Mouse (Mus musculus) forebrain, embryonic 11.5 days (tissue): Measurements from ENCODE around the gene Madd. TPM values are rescaled to one million over a fixed set of nuclear protein-coding genes. Genes with fewer than 3 reads are reported as not detected.

Experiments used
- ATAC-seq: fragments of 200-750 bp; cut with Nextera tagmentation; replicated peaks from 2 replicates; pipeline ENCODE4 v1.8.0; 2017; ENCODE audit warnings: moderate TSS enrichment; ENCODE audit not compliant: low FRiP score
- DNase-seq: peaks from one replicate; pipeline ENCODE4 v3.0.0-alpha.2; 2017; ENCODE audit warnings: low spot score
- H3K27ac ChIP-seq: fragments of 300-500 bp; sonication (generic); 2 replicates; pipeline ENCODE4 v1.5.1; 2014; ENCODE audit warnings: low read depth, low read length
- H3K27me3 ChIP-seq: fragments of 300-500 bp; sonication (generic); 2 replicates; pipeline ENCODE4 v1.6.1; 2014; ENCODE audit warnings: mild to moderate bottlenecking, low read length, mixed read lengths; ENCODE audit not compliant: control insufficient read depth, insufficient read depth
- H3K36me3 ChIP-seq: fragments of 300-500 bp; sonication (generic); 2 replicates; pipeline ENCODE4 v1.6.1; 2014; ENCODE audit warnings: mild to moderate bottlenecking, low read length, moderate library complexity, mixed read lengths; ENCODE audit not compliant: control insufficient read depth, insufficient read depth
- H3K4me1 ChIP-seq: fragments of 300-500 bp; sonication (generic); replicated peaks from 2 replicates; pipeline ENCODE4 v1.6.1; 2014; ENCODE audit warnings: low read length, mixed read lengths; ENCODE audit not compliant: control insufficient read depth, insufficient read depth
- H3K4me2 ChIP-seq: fragments of 300-500 bp; sonication (generic); 2 replicates; pipeline ENCODE4 v1.6.1; 2014; ENCODE audit warnings: low read depth, mild to moderate bottlenecking, low read length, moderate library complexity, mixed read lengths; ENCODE audit not compliant: severe bottlenecking
- H3K4me3 ChIP-seq: fragments of 300-500 bp; sonication (generic); 2 replicates; pipeline ENCODE4 v1.5.1; 2014; ENCODE audit warnings: low read depth, low read length
- H3K9ac ChIP-seq: fragments of 300-500 bp; sonication (generic); 2 replicates; pipeline ENCODE4 v1.6.1; 2014; ENCODE audit warnings: low read length
- H3K9me3 ChIP-seq: fragments of 300-500 bp; sonication (generic); 2 replicates; pipeline ENCODE4 v1.6.1; 2016; ENCODE audit warnings: low read length, mixed read lengths; ENCODE audit not compliant: control insufficient read depth
- WGBS: fragments of 180-500 bp; shearing (Covaris S2); extraction: QIAGEN DNeasy Blood & Tissue Kit; methylation state at CpG from one replicate; pipeline ENCODE4 v1.1.7; 2014; 5-methylcytosine and 5-hydroxymethylcytosine counted together
- polyA plus RNA-seq: library from polyadenylated mRNA; unstranded; fragments of >200 nt; fragmentation: Nextera tagmentation; extraction: Ambion mirVana; gene quantifications from 2 replicates; pipeline ENCODE4 v1.2.1, GENCODE M21; 2014

The Madd gene
- polyA plus RNA-seq, 1 experiment from 2014 or later: 26.9 TPM

DNA sequence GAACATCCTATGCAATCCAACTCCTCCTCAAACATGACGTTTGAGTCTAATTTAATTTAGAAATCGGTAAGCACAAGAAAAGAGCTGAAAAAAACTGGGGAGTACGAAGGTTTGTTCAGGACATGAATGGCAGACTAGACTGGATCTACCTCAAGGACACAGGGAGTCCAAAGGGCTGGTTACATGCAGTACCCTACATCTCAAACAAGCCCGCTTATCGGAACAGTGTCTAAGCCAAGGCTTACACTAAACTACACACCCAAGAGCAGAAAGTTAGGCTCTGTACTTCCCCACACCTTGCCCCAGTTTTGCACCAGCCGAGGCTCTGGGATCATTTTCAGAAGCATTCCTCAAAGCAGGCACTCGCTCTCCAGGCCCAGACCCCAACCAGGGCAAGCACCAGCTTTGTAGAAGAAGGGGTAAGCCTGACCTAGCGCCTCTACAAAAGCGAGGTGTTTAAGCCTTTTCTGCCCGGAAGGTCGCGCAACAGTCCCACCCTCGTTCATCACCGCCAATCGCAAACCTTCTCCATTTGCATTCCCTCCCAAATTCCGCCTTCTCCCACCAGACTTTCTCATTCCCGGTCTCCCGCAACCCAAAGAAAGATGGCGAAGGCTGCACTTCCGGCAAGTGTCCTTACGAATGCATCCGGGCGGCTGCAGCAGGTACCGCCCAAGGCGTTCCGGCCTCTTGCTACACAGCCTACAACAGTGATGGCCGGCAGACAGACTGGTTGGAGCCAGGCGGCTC, 18.8 kb upstream of the Madd start, which contains the start of the genes Nr1h3 and Acp2:
Gene Nr1h3, minus strand, starts transcription at position 613 of the 750 bp plus-strand sequence.
Gene Acp2, plus strand, starts transcription at position 664 of the 750 bp plus-strand sequence.
- DNase-seq (peak; percentile 96), ATAC-seq (peak; percentile 97)
- peaks cover 7% of the 10 kb centered on the region; the same call in 1 of the 2 replicates for H3K36me3 ChIP-seq
- peak within 1 kb of the TSS; percentile 71 for H3K4me2 ChIP-seq
- H3K9ac ChIP-seq: peak within 1 kb of the TSS; percentile 92
- H3K9me3 ChIP-seq: no peaks in the 10 kb centered on the region
- H3K4me3 ChIP-seq: peak within 1 kb of the TSS; percentile 78
- WGBS: 5% methylated on average over 28 of the region's 28 CpGs
- peaks cover 14% of the 10 kb centered on the region for H3K4me1 ChIP-seq
- peak within 1 kb of the TSS; percentile 90 for H3K27ac ChIP-seq
- no peaks in the 10 kb centered on the region for H3K27me3 ChIP-seq

DNA sequence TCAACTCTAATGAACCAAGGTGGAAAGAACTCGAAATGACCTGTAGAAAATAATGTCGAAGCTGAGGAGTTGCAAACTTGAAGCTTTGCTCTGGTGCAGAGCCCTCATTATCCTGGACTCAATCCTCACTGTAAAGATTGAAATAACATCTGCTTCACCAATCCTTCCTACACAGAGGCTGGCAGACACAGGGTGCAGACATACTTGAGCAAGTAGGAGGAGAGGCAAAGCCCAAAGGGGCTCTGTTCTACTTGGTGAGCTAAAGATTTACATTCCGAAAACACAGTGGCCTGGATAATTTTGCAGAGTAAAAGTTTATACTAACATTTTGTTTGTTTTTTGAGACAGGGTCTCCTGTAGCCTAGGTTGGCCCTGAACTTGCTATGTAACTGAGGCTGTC, 15.3 kb upstream of the Madd start:
- H3K4me1 ChIP-seq: peaks cover 14% of the 10 kb centered on the region
- no peaks in the 10 kb centered on the region for H3K27me3 ChIP-seq
- DNase-seq (no peak), ATAC-seq (no peak)
- no peak overlapping the region for H3K9ac ChIP-seq
- no peak overlapping the region for H3K27ac ChIP-seq
- 83% methylated on average over 3 of the region's 3 CpGs for WGBS
- no peaks in the 10 kb centered on the region for H3K36me3 ChIP-seq
- H3K4me2 ChIP-seq: no peak overlapping the region
- no peaks in the 10 kb centered on the region for H3K9me3 ChIP-seq
- H3K4me3 ChIP-seq: no peak overlapping the region

DNA sequence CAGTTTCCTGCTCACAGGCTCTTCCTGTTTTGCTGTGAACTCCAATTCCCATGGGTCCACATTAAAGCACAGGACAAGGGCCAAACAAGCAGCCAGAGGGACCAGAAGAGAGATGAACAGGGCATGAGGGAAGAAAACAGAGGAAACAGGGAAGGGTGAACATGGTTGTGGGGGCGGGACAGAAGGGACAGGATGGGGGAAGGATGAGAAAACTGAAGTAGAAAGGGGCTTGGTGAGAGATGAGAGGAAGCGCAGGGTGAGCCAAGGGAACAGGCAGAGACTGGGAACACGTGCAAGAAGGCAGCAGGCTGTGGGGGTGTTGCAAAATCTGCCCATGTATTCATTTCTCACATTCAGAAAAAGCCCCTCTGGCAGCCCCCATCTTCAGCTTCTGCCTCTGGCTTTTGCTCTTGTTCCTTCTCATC, 13.0 kb upstream of the Madd start:
- WGBS: 82% methylated on average over 3 of the region's 3 CpGs
- Histone ChIP-seq H3K4me1 (peaks cover 4% of the 10 kb centered on the region), H3K9me3 (no peaks in the 10 kb centered on the region), H3K4me2 (no peak overlapping the region), H3K36me3 (no peaks in the 10 kb centered on the region), H3K27ac (no peak overlapping the region), H3K4me3 (no peak overlapping the region), H3K27me3 (no peaks in the 10 kb centered on the region), H3K9ac (no peak overlapping the region)
- DNase-seq (no peak), ATAC-seq (no peak)

DNA sequence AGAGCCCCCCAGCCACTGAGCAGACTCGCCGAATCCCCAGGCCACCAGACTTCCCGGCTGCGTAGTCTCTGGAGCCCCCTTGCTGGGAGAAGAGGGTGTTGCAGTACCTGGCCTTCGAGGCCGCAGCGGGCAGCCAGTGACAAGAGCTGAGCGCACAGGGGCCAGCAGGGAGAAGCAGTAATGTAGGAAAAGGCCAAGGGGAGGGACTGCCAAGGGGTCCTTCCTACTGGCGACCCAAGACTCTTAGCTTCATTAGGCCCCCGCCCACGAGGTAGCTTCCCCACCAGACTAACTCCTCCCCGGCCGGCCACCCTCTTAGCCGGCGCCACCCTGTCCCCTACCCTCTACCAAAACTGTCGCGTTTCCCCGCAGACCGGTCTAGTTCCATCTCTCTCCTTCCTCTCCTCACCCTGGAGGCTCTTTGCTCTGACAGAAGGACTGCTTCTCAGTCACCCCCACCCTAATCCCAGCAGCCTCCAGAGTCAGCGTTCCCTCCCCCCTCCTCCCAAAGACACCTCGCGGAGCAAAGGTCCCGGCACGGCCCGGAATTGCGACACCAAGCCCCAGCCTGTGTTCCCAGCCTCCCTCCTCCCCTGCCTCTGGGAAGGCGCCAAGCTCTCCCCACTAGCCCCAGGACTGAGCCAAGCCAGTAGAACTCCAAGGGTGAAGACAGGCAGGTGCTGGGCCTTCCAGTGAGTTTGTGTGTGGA, 11.1 kb upstream of the Madd start:
- 1% methylated on average over 26 of the region's 27 CpGs for WGBS
- H3K9ac ChIP-seq: peak overlapping the region; percentile 51
- H3K4me2 ChIP-seq: peak overlapping the region; percentile 48
- H3K4me1 ChIP-seq: peaks cover 4% of the 10 kb centered on the region
- peak; percentile 87 for ATAC-seq
- DNase-seq: peak; percentile 78
- no peaks in the 10 kb centered on the region for H3K36me3 ChIP-seq
- peak overlapping the region; percentile 16 for H3K4me3 ChIP-seq
- no peaks in the 10 kb centered on the region for H3K9me3 ChIP-seq
- H3K27me3 ChIP-seq: no peaks in the 10 kb centered on the region
- H3K27ac ChIP-seq: no peak overlapping the region

DNA sequence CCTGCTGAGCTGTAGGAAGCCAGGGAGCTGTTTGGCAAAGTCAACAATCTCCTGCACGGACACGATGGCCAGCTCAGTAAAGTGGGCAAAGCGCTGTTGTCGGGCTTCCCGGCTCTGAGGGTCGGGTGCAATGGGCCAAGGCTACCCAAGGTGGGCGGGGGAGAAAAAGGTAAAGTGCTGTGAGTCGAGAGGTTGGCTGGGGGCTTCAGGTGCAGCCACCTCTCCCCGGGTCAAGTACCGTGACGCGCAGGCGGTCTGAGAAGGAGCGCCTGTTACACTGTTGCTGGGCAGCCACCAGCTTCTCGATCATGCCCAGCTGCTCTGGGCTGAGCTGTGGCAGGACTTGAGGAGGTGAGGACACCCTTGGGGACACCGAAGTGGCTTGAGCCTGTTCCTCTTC, 6.9 kb upstream of the Madd start:
- Histone ChIP-seq H3K4me2 (no peak overlapping the region), H3K36me3 (no peaks in the 10 kb centered on the region), H3K27me3 (no peaks in the 10 kb centered on the region), H3K9ac (no peak overlapping the region), H3K4me3 (no peak overlapping the region), H3K9me3 (no peaks in the 10 kb centered on the region), H3K4me1 (peaks cover 4% of the 10 kb centered on the region), H3K27ac (no peak overlapping the region)
- no peak for DNase-seq
- WGBS: 91% methylated on average over 16 of the region's 16 CpGs
- ATAC-seq: no peak

DNA sequence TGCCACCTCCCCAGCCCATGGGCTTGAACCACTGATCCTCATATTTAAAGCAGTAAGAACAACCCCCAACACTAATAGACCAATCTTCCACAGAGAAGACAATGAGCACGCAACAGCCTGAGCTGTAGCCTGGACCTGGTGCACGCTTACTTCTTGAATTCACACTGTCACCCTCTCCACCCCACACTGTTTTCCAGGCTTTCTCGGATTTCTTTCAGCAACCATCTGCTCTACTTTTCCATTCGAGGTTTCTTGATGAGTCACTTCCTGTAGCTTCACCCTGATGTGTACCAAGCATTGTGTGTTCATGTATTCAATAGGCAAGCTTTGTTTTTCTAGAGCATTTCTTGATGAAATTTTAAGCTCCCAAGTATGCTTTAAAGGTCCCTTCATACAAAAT, 3.8 kb upstream of the Madd start:
- WGBS: 72% methylated on average over 4 of the region's 4 CpGs
- ATAC-seq (no peak), DNase-seq (no peak)

DNA sequence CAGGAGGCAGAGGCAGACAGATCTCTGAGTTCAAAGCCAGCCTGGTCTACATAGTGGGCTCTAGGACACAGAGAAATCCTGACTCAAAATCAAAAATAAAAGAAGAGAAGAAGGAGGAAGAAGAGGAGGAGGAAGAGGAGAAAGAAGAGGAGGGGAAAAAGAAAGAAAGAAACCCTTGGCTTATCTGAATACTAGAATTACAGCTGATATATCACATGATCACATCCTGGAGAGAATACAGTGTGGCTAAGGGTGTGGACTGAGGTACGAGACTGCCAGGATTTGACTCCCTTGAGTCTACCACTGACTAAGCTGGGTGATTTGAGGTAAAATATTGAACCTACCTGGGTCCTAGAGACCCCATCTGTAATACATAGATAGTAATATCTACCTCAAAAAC, 2.6 kb upstream of the Madd start:
- Histone ChIP-seq H3K36me3 (no peaks in the 10 kb centered on the region), H3K4me1 (peaks cover 7% of the 10 kb centered on the region; the same call in 1 of the 2 replicates), H3K27me3 (no peaks in the 10 kb centered on the region), H3K4me2 (no peak overlapping the region), H3K9ac (no peak overlapping the region), H3K27ac (no peak overlapping the region), H3K9me3 (no peaks in the 10 kb centered on the region), H3K4me3 (no peak overlapping the region)
- DNase-seq (no peak), ATAC-seq (no peak)
- 90% methylated on average over 1 of the region's 1 CpGs for WGBS

More for the DNA sequence above, 3.8 kb upstream of the Madd start:
- H3K27ac ChIP-seq: no peak overlapping the region
- H3K4me3 ChIP-seq: no peak overlapping the region
- H3K9ac ChIP-seq: no peak overlapping the region
- H3K4me1 ChIP-seq: no peaks in the 10 kb centered on the region
- no peaks in the 10 kb centered on the region for H3K9me3 ChIP-seq
- no peaks in the 10 kb centered on the region for H3K27me3 ChIP-seq
- H3K4me2 ChIP-seq: no peak overlapping the region
- no peaks in the 10 kb centered on the region for H3K36me3 ChIP-seq

DNA sequence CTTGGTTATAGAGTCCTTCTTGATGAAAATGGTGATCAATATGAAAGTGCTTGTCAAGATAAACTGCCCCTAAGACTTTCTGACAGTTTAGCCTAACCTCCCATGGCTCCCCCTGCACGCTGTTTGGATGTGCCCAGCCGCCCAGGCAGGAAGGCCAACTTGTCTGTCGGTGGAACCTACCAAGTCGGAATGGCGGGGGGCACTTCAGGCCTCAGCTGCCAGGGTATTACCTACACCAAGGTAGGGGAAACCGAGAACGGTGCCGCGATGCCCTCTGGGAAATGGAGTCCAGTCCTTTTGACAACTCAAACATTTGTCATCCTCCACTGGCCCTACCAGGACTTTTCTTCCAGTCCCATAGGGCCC, 506 bp downstream of the Madd start:
- 0% methylated on average over 9 of the region's 9 CpGs for WGBS

More for the DNA sequence above, 506 bp downstream of the Madd start:
- peak overlapping the region; percentile 80 for H3K4me2 ChIP-seq
- H3K9me3 ChIP-seq: no peaks in the 10 kb centered on the region
- no peaks in the 10 kb centered on the region for H3K27me3 ChIP-seq
- H3K36me3 ChIP-seq: no peaks in the 10 kb centered on the region
- DNase-seq (peak; percentile 97), ATAC-seq (peak; percentile 95)
- peak overlapping the region; percentile 91 for H3K4me3 ChIP-seq
- peak overlapping the region; percentile 70; the same call in 1 of the 2 replicates for H3K27ac ChIP-seq
- H3K4me1 ChIP-seq: peaks cover 7% of the 10 kb centered on the region; the same call in 1 of the 2 replicates
- H3K9ac ChIP-seq: peak overlapping the region; percentile 79
